10 mouse cellular contexts compared by ENCODE assay signal in the genomic region with DNA sequence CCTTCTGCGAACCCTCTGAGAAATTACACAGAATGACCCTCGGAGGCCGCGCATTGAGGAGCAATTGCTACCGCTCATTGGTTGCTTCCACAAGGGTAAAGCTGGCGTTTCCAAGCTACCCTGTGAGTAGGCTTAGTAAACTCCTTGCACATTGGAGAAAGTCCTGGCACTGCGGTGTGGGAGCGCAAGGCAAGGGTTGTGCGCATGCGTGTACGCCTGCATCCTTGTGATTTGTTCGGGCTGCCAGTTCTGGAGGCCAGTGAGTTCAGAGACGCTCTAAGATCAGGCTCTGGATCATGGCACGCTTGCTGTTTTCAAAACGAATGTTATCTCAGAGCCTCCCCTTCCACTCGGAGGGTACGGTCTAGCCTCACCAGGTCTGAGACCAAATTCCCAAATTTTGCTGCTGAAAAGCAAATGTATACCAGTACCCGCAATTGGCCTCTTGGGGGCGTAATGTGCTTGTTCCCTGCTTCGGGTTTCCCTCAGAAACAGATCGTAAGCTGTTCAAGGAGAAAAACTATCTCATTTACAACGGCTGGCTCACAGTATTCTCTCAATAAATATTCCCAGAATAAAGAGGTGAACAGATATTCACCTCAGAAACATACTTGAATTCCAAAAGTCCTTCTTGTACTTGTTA. TPM values are rescaled to one million over a fixed set of nuclear protein-coding genes. Genes with fewer than 3 reads are reported as not detected.
DNase-seq lines count a peak whose midpoint lies in the region; ATAC-seq and TF ChIP-seq lines count a peak whose summit lies in the region.
"Had no signal": no experiment of that assay in that cellular context is flagged by ENCODE, and none has a peak within 500 bp of the region (broad histone marks: within the 10 kb centered on the region; RNA-seq: fewer than 3 reads in every experiment).

No protein-coding gene starts in this region.

- peak; percentile 35 for DNase-seq in ZHBTc4 (ENCODE audit: low read depth, low spot score)
- DNase-seq in midbrain, embryonic 10.5 days (ENCODE audit: low spot score) = peak; percentile 29
- no peak for DNase-seq in kidney, adult 8-10 months
- DNase-seq in liver, postnatal 0 days = no peak

- H3K4me1 ChIP-seq in kidney, embryonic 15.5 days = peaks cover 7% of the 10 kb centered on the region
- H3K4me1 ChIP-seq in kidney, embryonic 14.5 days (ENCODE audit: control insufficient read depth, insufficient read depth, low read length) = no peaks in the 10 kb centered on the region
- 0 out of 2 replicates have a peak, but pooled peaks cover 5% of the 10 kb centered on the region for H3K4me1 ChIP-seq in embryonic facial prominence, embryonic 13.5 days
- H3K4me1 ChIP-seq in midbrain, embryonic 10.5 days = peaks cover 19% of the 10 kb centered on the region
- H3K4me1 ChIP-seq in liver, postnatal 0 days (ENCODE audit: insufficient read depth) = no peaks in the 10 kb centered on the region
- H3K4me1 ChIP-seq: embryonic facial prominence, embryonic 15.5 days had no signal

- no peaks in the 10 kb centered on the region for H3K9me3 ChIP-seq in kidney, embryonic 15.5 days (replicated peaks)
- no peaks in the 10 kb centered on the region for H3K9me3 ChIP-seq in kidney, embryonic 14.5 days (ENCODE audit: control insufficient read depth, low read length)
- H3K9me3 ChIP-seq in embryonic facial prominence, embryonic 13.5 days = no peaks in the 10 kb centered on the region
- H3K9me3 ChIP-seq in midbrain, embryonic 10.5 days (replicated peaks) = no peaks in the 10 kb centered on the region
- H3K9me3 ChIP-seq in liver, postnatal 0 days (ENCODE audit: low read length) = no peaks in the 10 kb centered on the region
- H3K9me3 ChIP-seq: embryonic facial prominence, embryonic 15.5 days; G1E had no signal

- peak overlapping the region; percentile 35 for H3K4me2 ChIP-seq in kidney, embryonic 15.5 days
- H3K4me2 ChIP-seq in kidney, embryonic 14.5 days (replicated peaks; ENCODE audit: low read depth, low read length) = no peak overlapping the region
- H3K4me2 ChIP-seq in embryonic facial prominence, embryonic 13.5 days = peak overlapping the region; percentile 20; the same call in 1 of the 2 replicates
- no peak overlapping the region for H3K4me2 ChIP-seq in liver, postnatal 0 days (ENCODE audit: low read depth, low read length)
- H3K4me2 ChIP-seq: embryonic facial prominence, embryonic 15.5 days had no signal

- no peaks in the 10 kb centered on the region for H3K36me3 ChIP-seq in kidney, embryonic 15.5 days
- H3K36me3 ChIP-seq in kidney, embryonic 14.5 days (ENCODE audit: control insufficient read depth, insufficient read depth, low read length) = no peaks in the 10 kb centered on the region
- H3K36me3 ChIP-seq in embryonic facial prominence, embryonic 13.5 days = no peaks in the 10 kb centered on the region
- H3K36me3 ChIP-seq in midbrain, embryonic 10.5 days = no peaks in the 10 kb centered on the region
- H3K36me3 ChIP-seq in liver, postnatal 0 days (replicated peaks; ENCODE audit: insufficient read depth, low read length) = no peaks in the 10 kb centered on the region
- H3K36me3 ChIP-seq: embryonic facial prominence, embryonic 15.5 days; G1E had no signal

- no peak overlapping the region for H3K27ac ChIP-seq in kidney, embryonic 15.5 days
- no peak overlapping the region for H3K27ac ChIP-seq in kidney, embryonic 14.5 days (ENCODE audit: low read depth, low read length)
- no peak overlapping the region for H3K27ac ChIP-seq in embryonic facial prominence, embryonic 13.5 days
- no peak overlapping the region for H3K27ac ChIP-seq in midbrain, embryonic 10.5 days (replicated peaks)
- H3K27ac ChIP-seq in liver, postnatal 0 days (ENCODE audit: low read depth) = no peak overlapping the region
- H3K27ac ChIP-seq: embryonic facial prominence, embryonic 15.5 days had no signal

- no peak for ATAC-seq in kidney, embryonic 15.5 days (replicated peaks; ENCODE audit: low FRiP score)
- no peak for ATAC-seq in kidney, embryonic 14.5 days (ENCODE audit: low FRiP score, low TSS enrichment)
- ATAC-seq in embryonic facial prominence, embryonic 13.5 days (ENCODE audit: insufficient number of reproducible peaks, insufficient read depth, low FRiP score, low TSS enrichment, low read depth) = no peak
- ATAC-seq in activated CD4-positive, CD25-positive, alpha-beta regulatory T cell, adult 4 months = no peak
- ATAC-seq in liver, postnatal 0 days = no peak

- no peak for TF ChIP-seq EP300 in liver, postnatal 0 days (IDR thresholded peaks at IDR 0.05; ENCODE audit: low read depth)

- 79% methylated on average over 22 of the region's 22 CpGs for WGBS in kidney, embryonic 15.5 days
- 76% methylated on average over 22 of the region's 22 CpGs for WGBS in kidney, embryonic 14.5 days
- WGBS in embryonic facial prominence, embryonic 13.5 days = 70% methylated on average over 22 of the region's 22 CpGs
- 74% methylated on average over 22 of the region's 22 CpGs for WGBS in midbrain, embryonic 10.5 days
- WGBS in liver, postnatal 0 days (ENCODE audit: insufficient replicate concordance) = 67% methylated on average over 22 of the region's 22 CpGs

- no peaks in the 10 kb centered on the region for H3K27me3 ChIP-seq in kidney, embryonic 15.5 days
- no peaks in the 10 kb centered on the region for H3K27me3 ChIP-seq in kidney, embryonic 14.5 days (ENCODE audit: control insufficient read depth, insufficient read depth, low read length)
- no peaks in the 10 kb centered on the region for H3K27me3 ChIP-seq in embryonic facial prominence, embryonic 13.5 days
- no peaks in the 10 kb centered on the region for H3K27me3 ChIP-seq in midbrain, embryonic 10.5 days (ENCODE audit: low read depth, poor library complexity, severe bottlenecking)
- no peaks in the 10 kb centered on the region for H3K27me3 ChIP-seq in liver, postnatal 0 days (ENCODE audit: insufficient read depth, low read length)
- H3K27me3 ChIP-seq: embryonic facial prominence, embryonic 15.5 days had no signal

- H3K9ac ChIP-seq in kidney, embryonic 15.5 days = no peak overlapping the region
- H3K9ac ChIP-seq in kidney, embryonic 14.5 days (ENCODE audit: low read depth, low read length) = no peak overlapping the region
- H3K9ac ChIP-seq in embryonic facial prominence, embryonic 13.5 days = no peak overlapping the region
- no peak overlapping the region for H3K9ac ChIP-seq in liver, postnatal 0 days (replicated peaks)
- H3K9ac ChIP-seq: embryonic facial prominence, embryonic 15.5 days had no signal

- H3K4me3 ChIP-seq in kidney, embryonic 15.5 days (replicated peaks) = 0 out of 2 replicates have a peak overlapping the region, but pooled peaks have one; percentile 1
- H3K4me3 ChIP-seq in kidney, embryonic 14.5 days (ENCODE audit: low read length) = no peak overlapping the region
- no peak overlapping the region for H3K4me3 ChIP-seq in embryonic facial prominence, embryonic 13.5 days
- H3K4me3 ChIP-seq in midbrain, embryonic 10.5 days = peak overlapping the region; percentile 21; the same call in 1 of the 2 replicates
- no peak overlapping the region for H3K4me3 ChIP-seq in liver, postnatal 0 days (ENCODE audit: low read depth, low read length)
- H3K4me3 ChIP-seq: embryonic facial prominence, embryonic 15.5 days had no signal

- no peak for TF ChIP-seq CTCF in liver, postnatal 0 days (IDR thresholded peaks at IDR 0.05; ENCODE audit: low read depth)

RNA-seq across cellular contexts. Expression of gene Col6a4, which starts 2.9 kb away (rescaled TPM):
- polyA plus RNA-seq in kidney, embryonic 15.5 days (2015; fragmentation: Nextera tagmentation; extraction: Ambion mirVana) = 0.55 and 0.64 TPM in 2 replicates
- polyA plus RNA-seq in kidney, embryonic 14.5 days (2014; fragmentation: Nextera tagmentation; extraction: Ambion mirVana) = 0.50 and 0.76 TPM in 2 replicates
- polyA plus RNA-seq in embryonic facial prominence, embryonic 13.5 days (2015; fragmentation: Nextera tagmentation; extraction: Ambion mirVana) = 0.21 and 0.37 TPM in 2 replicates
- polyA plus RNA-seq in midbrain, embryonic 10.5 days (2016; fragmentation: Nextera tagmentation; extraction: Ambion mirVana) = 0.06 and 0.10 TPM in 2 replicates
- polyA plus RNA-seq in activated CD4-positive, CD25-positive, alpha-beta regulatory T cell, adult 4 months (2017; shearing (Covaris generic)) = under 1 TPM in 1 of 2 experiments, not detected in 1; 0.90 TPM
- not detected in 2 replicates for polyA plus RNA-seq in liver, postnatal 0 days (2015; fragmentation: Nextera tagmentation; extraction: Ambion mirVana)
- polyA plus RNA-seq: G1E had no signal

RNA-seq across cellular contexts. Expression of gene Glyctk, which starts 58.4 kb away (rescaled TPM):
- 7.9 and 9.4 TPM in 2 replicates for polyA plus RNA-seq in kidney, embryonic 15.5 days (2015; fragmentation: Nextera tagmentation; extraction: Ambion mirVana)
- polyA plus RNA-seq in kidney, embryonic 14.5 days (2014; fragmentation: Nextera tagmentation; extraction: Ambion mirVana) = 1.3 and 4.2 TPM in 2 replicates
- 4.3 and 4.6 TPM in 2 replicates for polyA plus RNA-seq in embryonic facial prominence, embryonic 13.5 days (2015; fragmentation: Nextera tagmentation; extraction: Ambion mirVana)
- 5.0 and 8.4 TPM in 2 replicates for polyA plus RNA-seq in midbrain, embryonic 10.5 days (2016; fragmentation: Nextera tagmentation; extraction: Ambion mirVana)
- polyA plus RNA-seq in activated CD4-positive, CD25-positive, alpha-beta regulatory T cell, adult 4 months (2017; shearing (Covaris generic)) = 1 to 10 TPM; 2.9 to 3.3 TPM
- 41.4 and 46.5 TPM in 2 replicates for polyA plus RNA-seq in liver, postnatal 0 days (2015; fragmentation: Nextera tagmentation; extraction: Ambion mirVana)

Comparison
In these comparisons a context has a peak if more than half of its experiments do, and no peak if none do; other contexts are left out.
1. H3K4me2 ChIP-seq: peak in kidney, embryonic 15.5 days (single experiment) and embryonic facial prominence, embryonic 13.5 days (single experiment); none in kidney, embryonic 14.5 days (single experiment) and liver, postnatal 0 days (single experiment).
2. H3K4me3 ChIP-seq: peak in kidney, embryonic 15.5 days (single experiment) and midbrain, embryonic 10.5 days (single experiment); none in kidney, embryonic 14.5 days (single experiment), embryonic facial prominence, embryonic 13.5 days (single experiment) and liver, postnatal 0 days (single experiment).
3. DNase-seq: peak in ZHBTc4 (single experiment) and midbrain, embryonic 10.5 days (single experiment); none in kidney, adult 8-10 months (0 of 2) and liver, postnatal 0 days (single experiment).